Mouse (Mus musculus) adrenal gland, postnatal 0 days (tissue): ENCODE measurements around the gene Olfr350. TPM values are rescaled to one million over a fixed set of nuclear protein-coding genes. Genes with fewer than 3 reads are reported as not detected.

Experiments used
- polyA plus RNA-seq: library from polyadenylated mRNA; unstranded; fragments of >200 nt; fragmentation: Nextera tagmentation; extraction: Ambion mirVana; gene quantifications from 2 replicates; pipeline ENCODE4 v1.2.1, GENCODE M21; 2015

The Olfr350 gene
- polyA plus RNA-seq: not detected in 2 replicates

DNA sequence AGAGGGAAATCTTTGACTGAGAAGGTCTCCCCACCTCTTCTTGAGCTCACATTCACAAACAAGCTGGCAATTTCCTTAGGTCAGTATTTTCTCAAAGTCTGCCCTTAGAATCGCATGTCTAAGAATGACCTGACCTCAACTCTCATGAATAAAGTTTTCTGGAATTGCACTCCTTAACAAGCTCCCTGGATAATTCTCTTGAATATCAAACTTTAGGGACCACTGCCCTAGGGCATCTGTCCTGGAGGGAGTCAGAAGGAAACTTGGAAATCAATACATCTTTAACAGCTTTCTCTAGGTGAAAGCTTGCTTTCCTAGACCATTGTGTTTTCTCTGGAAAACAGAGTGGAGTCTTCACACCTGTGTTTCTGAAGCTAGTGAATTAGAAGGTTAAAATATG lies at the start of gene Olfr350:
Gene Olfr350, plus strand, starts transcription at position 301 of the 400 bp plus-strand sequence.

DNA sequence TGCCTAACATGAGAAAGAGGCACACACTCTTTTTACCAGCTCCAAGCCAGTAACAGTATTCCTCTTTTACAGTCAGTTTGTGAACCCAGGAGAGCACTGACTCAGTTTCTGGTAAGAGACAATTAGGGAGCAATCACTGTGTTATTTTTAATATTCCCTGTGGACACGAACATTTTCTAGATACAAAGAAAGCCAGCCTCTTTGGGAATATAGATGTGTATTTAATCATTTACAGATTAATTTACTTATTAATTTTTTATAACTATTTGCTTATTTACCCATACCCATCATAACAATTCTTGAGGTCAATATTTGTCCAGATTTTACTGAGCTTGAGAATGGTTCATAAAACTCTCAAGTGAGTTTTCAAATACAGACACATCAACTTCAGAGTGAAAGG lies 29.2 kb upstream of the Olfr350 start, which contains the start of gene Olfr3:
Gene Olfr3, minus strand, starts transcription at position 101 of the 400 bp plus-strand sequence.

DNA sequence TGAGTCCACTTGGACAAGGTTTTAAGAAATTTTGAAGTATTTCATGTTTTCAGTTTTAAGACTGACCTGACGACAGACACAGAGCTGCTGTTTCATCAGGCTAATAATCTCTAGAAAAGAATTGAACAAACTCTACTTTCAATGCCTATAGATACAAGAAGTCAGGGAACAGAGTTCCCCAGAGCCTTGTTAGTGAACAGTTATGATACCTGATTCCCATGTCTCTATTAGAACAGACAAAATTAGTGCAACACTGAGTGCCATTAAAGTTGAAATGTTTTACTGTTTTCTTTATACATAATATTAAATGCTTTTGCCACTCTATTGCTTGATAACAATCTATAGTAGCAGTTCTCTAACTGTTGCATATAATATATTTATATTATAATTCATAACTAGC lies 16.4 kb downstream of the Olfr350 start, which contains the start of gene Olfr351:
Gene Olfr351, minus strand, starts transcription at position 101 of the 400 bp plus-strand sequence.

DNA sequence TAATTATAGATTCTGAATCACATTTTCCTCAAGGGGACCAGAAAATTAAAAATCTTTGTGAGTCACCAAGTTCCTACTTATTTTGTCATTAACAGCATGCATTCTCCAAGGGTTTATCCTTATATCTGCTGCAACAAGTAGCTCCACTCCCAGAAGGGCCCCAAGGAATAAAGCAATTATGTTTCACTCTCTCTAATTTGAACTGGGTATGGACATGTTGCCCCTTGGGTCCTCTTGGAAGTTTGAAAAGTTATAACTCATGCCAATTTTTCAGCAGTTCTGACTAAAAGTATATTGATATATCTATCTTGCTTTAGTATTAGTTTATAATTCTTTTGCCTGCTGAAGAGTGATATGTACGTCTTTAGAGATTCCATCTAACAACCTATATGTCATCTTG lies 22.1 kb downstream of the Olfr350 start, which contains the start of gene Olfr352:
Gene Olfr352, plus strand, starts transcription at position 301 of the 400 bp plus-strand sequence.

DNA sequence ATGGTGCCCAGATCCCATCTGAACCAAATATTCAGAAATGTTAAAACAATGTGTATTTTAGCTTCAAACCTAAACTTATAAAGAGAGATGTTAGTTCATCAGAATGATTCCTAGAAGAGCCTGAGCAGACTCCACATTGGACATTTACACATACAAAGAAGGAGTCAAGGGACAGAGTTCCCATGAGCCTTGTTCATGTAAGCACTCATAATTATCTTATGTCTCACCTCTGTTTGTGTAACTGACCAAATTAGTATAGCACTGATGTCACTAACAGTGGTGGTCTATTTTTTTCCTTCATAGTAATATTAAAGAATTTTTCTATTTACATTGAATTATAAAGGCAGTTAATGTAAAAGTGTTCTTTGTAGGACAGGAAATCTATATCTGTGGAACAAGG lies 46.7 kb downstream of the Olfr350 start, which contains the start of gene Olfr353:
Gene Olfr353, minus strand, starts transcription at position 101 of the 400 bp plus-strand sequence.

Other genes with a start within 250 kb of the Olfr350 start
- not detected in 2 replicates for gene Olfr345, start 206.3 kb upstream of the Olfr350 start, polyA plus RNA-seq
- gene Olfr346, start 160.5 kb upstream of the Olfr350 start, polyA plus RNA-seq: not detected in 2 replicates
- not detected in 2 replicates for gene Olfr347, start 114.4 kb upstream of the Olfr350 start, polyA plus RNA-seq
- gene Olfr348, start 62.0 kb upstream of the Olfr350 start, polyA plus RNA-seq: not detected in 2 replicates
- not detected in 2 replicates for gene Olfr50, start 55.8 kb upstream of the Olfr350 start, polyA plus RNA-seq
- not detected in 2 replicates for gene Olfr3, start 29.3 kb upstream of the Olfr350 start, polyA plus RNA-seq
- gene Olfr351, start 16.4 kb downstream of the Olfr350 start, polyA plus RNA-seq: not detected in 2 replicates
- not detected in 2 replicates for gene Olfr352, start 22.1 kb downstream of the Olfr350 start, polyA plus RNA-seq
- not detected in 2 replicates for gene Olfr353, start 46.6 kb downstream of the Olfr350 start, polyA plus RNA-seq
- not detected in 2 replicates for gene Olfr354, start 59.4 kb downstream of the Olfr350 start, polyA plus RNA-seq
- gene Olfr355, start 82.6 kb downstream of the Olfr350 start, polyA plus RNA-seq: not detected in 2 replicates
- gene Olfr356, start 90.8 kb downstream of the Olfr350 start, polyA plus RNA-seq: not detected in 2 replicates
- gene Olfr357, start 147.5 kb downstream of the Olfr350 start, polyA plus RNA-seq: not detected in 2 replicates
- gene Olfr358, start 163.0 kb downstream of the Olfr350 start, polyA plus RNA-seq: not detected in 2 replicates
- gene Olfr360, start 219.4 kb downstream of the Olfr350 start, polyA plus RNA-seq: not detected in 2 replicates
- not detected in 2 replicates for gene Olfr361, start 243.0 kb downstream of the Olfr350 start, polyA plus RNA-seq